Comparison of ENCODE assay signal across 12 mouse cellular contexts in the genomic region with DNA sequence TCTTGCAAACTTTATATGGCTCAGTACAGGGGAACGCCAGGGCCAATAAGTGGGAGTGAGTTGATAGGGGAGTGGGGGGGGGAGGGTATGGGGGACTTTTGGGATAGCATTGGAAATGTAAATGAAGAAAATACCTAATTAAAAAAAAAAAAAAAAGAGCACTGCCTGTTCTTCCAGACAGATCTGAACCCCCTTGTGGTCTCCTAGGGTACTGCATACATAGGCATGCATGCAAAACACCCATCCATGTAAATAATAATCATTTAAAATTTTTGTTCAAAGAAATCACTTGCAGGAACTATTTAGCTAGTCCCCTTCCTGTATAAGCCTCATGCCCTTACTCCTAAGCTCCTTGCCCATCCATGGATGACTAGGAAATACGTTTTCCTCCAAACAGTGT.
DNase-seq lines count a peak whose midpoint lies in the region; ATAC-seq and TF ChIP-seq lines count a peak whose summit lies in the region.
"Had no signal": no experiment of that assay in that cellular context is flagged by ENCODE, and none has a peak within 500 bp of the region (broad histone marks: within the 10 kb centered on the region; RNA-seq: fewer than 3 reads in every experiment).

No protein-coding gene starts in this region.

- H3K79me2 ChIP-seq in liver, adult 2 months (ENCODE audit: control insufficient read depth, insufficient read depth, low read length), result no peaks in the 10 kb centered on the region

- ATAC-seq in embryonic facial prominence, embryonic 11.5 days (replicated peaks; ENCODE audit: insufficient number of reproducible peaks, low FRiP score, low TSS enrichment, low read depth), result no peak
- no peak for ATAC-seq in liver, embryonic 12.5 days

- H3K4me3 ChIP-seq in embryonic facial prominence, embryonic 11.5 days (ENCODE audit: low read depth, low read length), result no peak overlapping the region
- no peak overlapping the region for H3K4me3 ChIP-seq in embryonic facial prominence, embryonic 10.5 days
- no peak overlapping the region for H3K4me3 ChIP-seq in liver, adult 2 months (ENCODE audit: insufficient read depth, low read depth, low read length)
- no peak overlapping the region for H3K4me3 ChIP-seq in liver, embryonic 12.5 days
- H3K4me3 ChIP-seq: embryonic facial prominence, embryonic 15.5 days had no signal

- H3K36me3 ChIP-seq in embryonic facial prominence, embryonic 11.5 days (replicated peaks; ENCODE audit: control insufficient read depth, insufficient read depth, low read depth, low read length), result no peaks in the 10 kb centered on the region
- H3K36me3 ChIP-seq in embryonic facial prominence, embryonic 10.5 days (replicated peaks), result no peaks in the 10 kb centered on the region
- H3K36me3 ChIP-seq in liver, adult 2 months (ENCODE audit: control insufficient read depth, insufficient read depth, low read length), result peaks cover 2% of the 10 kb centered on the region
- no peaks in the 10 kb centered on the region for H3K36me3 ChIP-seq in liver, embryonic 12.5 days
- H3K36me3 ChIP-seq: embryonic facial prominence, embryonic 15.5 days; G1E had no signal

- no peak overlapping the region for H3K27ac ChIP-seq in embryonic facial prominence, embryonic 11.5 days (replicated peaks; ENCODE audit: low read depth, low read length)
- H3K27ac ChIP-seq in embryonic facial prominence, embryonic 10.5 days (replicated peaks), result no peak overlapping the region
- no peak overlapping the region for H3K27ac ChIP-seq in liver, adult 2 months (replicated peaks; ENCODE audit: insufficient read depth, low read depth, low read length)
- no peak overlapping the region for H3K27ac ChIP-seq in liver, embryonic 12.5 days
- H3K27ac ChIP-seq: embryonic facial prominence, embryonic 15.5 days; macrophage had no signal

- H3K4me1 ChIP-seq in embryonic facial prominence, embryonic 11.5 days (ENCODE audit: control insufficient read depth, insufficient read depth, low read length), result no peaks in the 10 kb centered on the region
- H3K4me1 ChIP-seq in embryonic facial prominence, embryonic 10.5 days, result 0 out of 2 replicates have a peak, but pooled peaks cover 3% of the 10 kb centered on the region
- H3K4me1 ChIP-seq in liver, adult 2 months (ENCODE audit: control insufficient read depth, insufficient read depth, low read length), result peaks cover 7% of the 10 kb centered on the region; the same call in 1 of the 2 replicates
- no peaks in the 10 kb centered on the region for H3K4me1 ChIP-seq in liver, embryonic 12.5 days

- no peak for TF ChIP-seq POLR2A in liver, adult 2 months (IDR thresholded peaks at IDR 0.05; ENCODE audit: extremely low read depth, insufficient read depth, low read length)

- no peak for TF ChIP-seq CTCF in liver, adult 2 months (IDR thresholded peaks at IDR 0.05; ENCODE audit: low read depth, low read length)

- 88% methylated on average over 2 of the region's 2 CpGs for WGBS in embryonic facial prominence, embryonic 11.5 days
- WGBS in embryonic facial prominence, embryonic 10.5 days, result 97% methylated on average over 2 of the region's 2 CpGs
- WGBS in liver, adult 2 months, result 98% methylated on average over 2 of the region's 2 CpGs
- 79% methylated on average over 2 of the region's 2 CpGs for WGBS in liver, embryonic 12.5 days (ENCODE audit: insufficient replicate concordance)

- no peaks in the 10 kb centered on the region for H3K27me3 ChIP-seq in embryonic facial prominence, embryonic 11.5 days (ENCODE audit: control insufficient read depth, insufficient read depth, low read length)
- H3K27me3 ChIP-seq in embryonic facial prominence, embryonic 10.5 days (replicated peaks; ENCODE audit: low read depth, poor library complexity, severe bottlenecking), result no peaks in the 10 kb centered on the region
- no peaks in the 10 kb centered on the region for H3K27me3 ChIP-seq in liver, adult 2 months (ENCODE audit: control insufficient read depth, insufficient read depth, low read length)
- no peaks in the 10 kb centered on the region for H3K27me3 ChIP-seq in liver, embryonic 12.5 days (replicated peaks)
- H3K27me3 ChIP-seq: embryonic facial prominence, embryonic 15.5 days had no signal

- no peak overlapping the region for H3K9ac ChIP-seq in embryonic facial prominence, embryonic 11.5 days (replicated peaks; ENCODE audit: low read length)
- H3K9ac ChIP-seq in liver, adult 2 months (ENCODE audit: low read depth, low read length), result no peak overlapping the region
- no peak overlapping the region for H3K9ac ChIP-seq in liver, embryonic 12.5 days
- H3K9ac ChIP-seq: embryonic facial prominence, embryonic 15.5 days had no signal

- H3K9me3 ChIP-seq in embryonic facial prominence, embryonic 11.5 days (replicated peaks; ENCODE audit: control insufficient read depth, low read length), result no peaks in the 10 kb centered on the region
- H3K9me3 ChIP-seq in embryonic facial prominence, embryonic 10.5 days, result no peaks in the 10 kb centered on the region
- no peaks in the 10 kb centered on the region for H3K9me3 ChIP-seq in liver, embryonic 12.5 days (replicated peaks)
- H3K9me3 ChIP-seq: embryonic facial prominence, embryonic 15.5 days; G1E had no signal

- no peak overlapping the region for H3K4me2 ChIP-seq in embryonic facial prominence, embryonic 11.5 days (ENCODE audit: low read depth, low read length)
- no peak overlapping the region for H3K4me2 ChIP-seq in liver, embryonic 12.5 days
- H3K4me2 ChIP-seq: embryonic facial prominence, embryonic 15.5 days had no signal

- peak; percentile 38 for DNase-seq in embryonic facial prominence, embryonic 11.5 days (ENCODE audit: low spot score)
- DNase-seq in embryonic facial prominence, embryonic 10.5 days (ENCODE audit: low spot score), result no peak
- peak; percentile 30 for DNase-seq in liver, adult 2 months (ENCODE audit: extremely low read depth, low read depth, low spot score)
- peak; percentile 44 for DNase-seq in ES-CJ7 (ENCODE audit: low read depth, low spot score)
- peak; percentile 20 for DNase-seq in retina, adult 2 months (ENCODE audit: low read depth, low spot score)
- no peak for DNase-seq in left cerebral cortex, postnatal 14 days (ENCODE audit: low spot score in 2 of 2)
- DNase-seq in urinary bladder, postnatal 4 days (ENCODE audit: low spot score in 2 of 2), result no peak
- DNase-seq: gastrocnemius, postnatal 14 days had no signal

- intact Hi-C loops in left cerebral cortex, postnatal 14 days (cut with DNase I), result no loop called here

Comparison
In these comparisons a context has a peak if more than half of its experiments do, and no peak if none do; other contexts are left out.
1. DNase-seq: peak in embryonic facial prominence, embryonic 11.5 days (single experiment), liver, adult 2 months (single experiment), ES-CJ7 (single experiment) and retina, adult 2 months (single experiment); none in embryonic facial prominence, embryonic 10.5 days (single experiment), left cerebral cortex, postnatal 14 days (0 of 2) and urinary bladder, postnatal 4 days (0 of 2).